Mouse (Mus musculus) heart, postnatal 14 days (tissue): ENCODE data around the gene Gm44502. TPM values are rescaled to one million over a fixed set of nuclear protein-coding genes. Genes with fewer than 3 reads are reported as not detected.

ENCODE experiments used
- DNase-seq, 2 experiments: peaks; one replicate each; pipeline ENCODE4 v3.0.0; 2021 to 2022
- intact Hi-C: fragments of 180-260 bp; cut with DNase I; formaldehyde crosslinking; loops from one replicate; pipeline ENCODE4 v1.15.1; 2025
- total RNA-seq, 2 experiments: library from RNA; stranded (reverse); gene quantifications; 2 replicates each; pipeline ENCODE4 v1.2.3; 2021

Gm44502 gene
- total RNA-seq, 2 experiments from 2014 or later, result 11.0 to 14.6 TPM

- no peak for DNase-seq
- intact Hi-C loops, result no loop called here
These were observed 22.8 kb downstream of the Gm44502 start for GRCm38 (mm10) chr15:89406691-89407090.

- DNase-seq, result no peak
- intact Hi-C loops, result no loop called here
These were observed 24.5 kb downstream of the Gm44502 start for GRCm38 (mm10) chr15:89404831-89405623.

- intact Hi-C loops, result no loop called here
These were observed 27.0 kb downstream of the Gm44502 start for GRCm38 (mm10) chr15:89402471-89402870.

GRCm38 (mm10) chr15:89399716-89400115 is 29.8 kb downstream of the Gm44502 start:
- DNase-seq, result no peak
- intact Hi-C loops, result no loop called here

More at GRCm38 (mm10) chr15:89402471-89402870, 27.0 kb downstream of the Gm44502 start:
- DNase-seq, result no peak

GRCm38 (mm10) chr15:89398146-89398545 is 31.4 kb downstream of the Gm44502 start:
- intact Hi-C loops, result no loop called here
- DNase-seq, result no peak

- intact Hi-C loops, result no loop called here
These were observed 32.6 kb downstream of the Gm44502 start for GRCm38 (mm10) chr15:89396883-89397282.

GRCm38 (mm10) chr15:89390081-89390480 is 39.4 kb downstream of the Gm44502 start:
- DNase-seq, result no peak
- intact Hi-C loops, result no loop called here

More at GRCm38 (mm10) chr15:89396883-89397282, 32.6 kb downstream of the Gm44502 start:
- DNase-seq, result no peak

GRCm38 (mm10) chr15:89387127-89387526 is 42.4 kb downstream of the Gm44502 start:
- no peak for DNase-seq
- intact Hi-C loops, result no loop called here

GRCm38 (mm10) chr15:89384617-89385016 is 44.9 kb downstream of the Gm44502 start, which contains the start of gene Klhdc7b:
TSS of gene Klhdc7b (plus strand) at chr15:89384917.
- intact Hi-C loops, result no loop called here
- DNase-seq, result no peak

GRCm38 (mm10) chr15:89379429-89379828 is 50.1 kb downstream of the Gm44502 start:
- peak; percentile 37 to 42 for DNase-seq
- intact Hi-C loops, result loop anchor here (2.0 to 5.0 kb wide), 2 partner anchors 49 to 88 kb away; partner anchors contain the start of genes C730034F03Rik, Chkb and Gm44502

GRCm38 (mm10) chr15:89378831-89379401 is 50.6 kb downstream of the Gm44502 start, which contains the start of gene Odf3b:
TSS of gene Odf3b (minus strand) at chr15:89379282.
- peak; percentile 48 to 52 for DNase-seq

GRCm38 (mm10) chr15:89377938-89378828 is 51.3 kb downstream of the Gm44502 start:
- intact Hi-C loops, result loop anchor here (2.0 to 5.0 kb wide), 2 partner anchors 51 to 89 kb away; partner anchors contain the start of genes C730034F03Rik, Chkb and Gm44502
- no peak for DNase-seq

More at GRCm38 (mm10) chr15:89378831-89379401, 50.6 kb downstream of the Gm44502 start, which contains the start of gene Odf3b:
- intact Hi-C loops, result loop anchor here (2.0 to 5.0 kb wide), 2 partner anchors 50 to 88 kb away; partner anchors contain the start of genes C730034F03Rik, Chkb and Gm44502

GRCm38 (mm10) chr15:89377362-89377761 is 52.1 kb downstream of the Gm44502 start:
- intact Hi-C loops, result loop anchor here (5.0 kb wide), 1 partner anchor 90 kb away; no protein-coding TSS in a partner anchor
- no peak for DNase-seq

GRCm38 (mm10) chr15:89376957-89377356 is 52.5 kb downstream of the Gm44502 start, which contains the start of gene Tymp:
TSS of gene Tymp (minus strand) at chr15:89377039.
- intact Hi-C loops, result loop anchor here (5.0 kb wide), 1 partner anchor 90 kb away; no protein-coding TSS in a partner anchor
- no peak for DNase-seq

GRCm38 (mm10) chr15:89376040-89376439 is 53.5 kb downstream of the Gm44502 start:
- DNase-seq, result no peak
- intact Hi-C loops, result loop anchor here (5.0 kb wide), 1 partner anchor 91 kb away; no protein-coding TSS in a partner anchor

- intact Hi-C loops, result loop anchor here (5.0 kb wide), 3 partner anchors 58 to 212 kb away; partner anchors contain the start of gene Sbf1
- no peak for DNase-seq
These were observed 54.5 kb downstream of the Gm44502 start for GRCm38 (mm10) chr15:89374801-89375534.

- DNase-seq, result no peak
- intact Hi-C loops, result loop anchor here (5.0 kb wide), 2 partner anchors 57 to 213 kb away; partner anchors contain the start of gene Sbf1
These were observed 55.2 kb downstream of the Gm44502 start for GRCm38 (mm10) chr15:89374340-89374739.

GRCm38 (mm10) chr15:89373762-89374248 is 55.7 kb downstream of the Gm44502 start, which contains the start of gene Sco2:
TSS of gene Sco2 (minus strand) at chr15:89373846.
- intact Hi-C loops, result loop anchor here (2.0 to 5.0 kb wide), 3 partner anchors 17 to 213 kb away; partner anchors contain the start of gene Sbf1

More at GRCm38 (mm10) chr15:89373762-89374248, 55.7 kb downstream of the Gm44502 start, which contains the start of gene Sco2:
- peak; percentile 95 to 98 for DNase-seq
